Mouse (Mus musculus) forebrain, embryonic 10.5 days (tissue): ENCODE data around the gene Slc3a2. TPM values are rescaled to one million over a fixed set of nuclear protein-coding genes. Genes with fewer than 3 reads are reported as not detected.

Experiments used
- DNase-seq: peaks from one replicate; pipeline ENCODE4 v3.0.0-alpha.2; 2017; ENCODE audit warnings: low spot score; ENCODE audit errors: extremely low spot score
- H3K27ac ChIP-seq: fragments of 300-500 bp; sonication (generic); 2 replicates; pipeline ENCODE4 v1.5.1; 2016; ENCODE audit warnings: mild to moderate bottlenecking
- H3K27me3 ChIP-seq: fragments of 300-500 bp; sonication (generic); 2 replicates; pipeline ENCODE4 v1.6.1; 2016; ENCODE audit warnings: mild to moderate bottlenecking; ENCODE audit not compliant: poor library complexity, severe bottlenecking
- H3K36me3 ChIP-seq: fragments of 300-500 bp; sonication (generic); replicated peaks from 2 replicates; pipeline ENCODE4 v1.6.1; 2016; ENCODE audit warnings: mild to moderate bottlenecking, moderate library complexity
- H3K4me1 ChIP-seq: fragments of 300-500 bp; sonication (generic); 2 replicates; pipeline ENCODE4 v1.6.1; 2016
- H3K4me3 ChIP-seq: fragments of 300-500 bp; sonication (generic); 2 replicates; pipeline ENCODE4 v1.5.1; 2016; ENCODE audit warnings: mild to moderate bottlenecking, moderate library complexity
- H3K9me3 ChIP-seq: fragments of 300-500 bp; sonication (generic); 2 replicates; pipeline ENCODE4 v1.6.1; 2016; ENCODE audit warnings: mild to moderate bottlenecking, moderate library complexity
- WGBS: fragments of 180-500 bp; shearing (Covaris S2); methylation state at CpG from one replicate; pipeline ENCODE4 v1.1.7; 2016; 5-methylcytosine and 5-hydroxymethylcytosine counted together
- polyA plus RNA-seq: library from polyadenylated mRNA; unstranded; fragments of >200 nt; fragmentation: Nextera tagmentation; extraction: Ambion mirVana; gene quantifications from 2 replicates; pipeline ENCODE4 v1.2.1, GENCODE M21; 2016

The Slc3a2 gene
- 136 and 149 TPM in 2 replicates for polyA plus RNA-seq

- Histone ChIP-seq H3K9me3 (no peaks in the 10 kb centered on the region), H3K36me3 (peaks cover 34% of the 10 kb centered on the region), H3K27me3 (no peaks in the 10 kb centered on the region), H3K4me1 (peaks cover 36% of the 10 kb centered on the region), H3K27ac (peak within 1 kb of the TSS; percentile 97), H3K4me3 (peak within 1 kb of the TSS; percentile 66)
- peak; percentile 97 for DNase-seq
- WGBS, result under 1% methylated on average over 50 of the region's 50 CpGs
Measured at GRCm38 (mm10) chr19:8722907-8723573, at the start of gene Slc3a2. TSS of gene Slc3a2 (minus strand) at chr19:8723369.

- peak; percentile 83 for DNase-seq
- Histone ChIP-seq H3K4me3 (peak within 1 kb of the TSS; percentile 89), H3K4me1 (peaks cover 50% of the 10 kb centered on the region), H3K27ac (peak within 1 kb of the TSS; percentile 98), H3K36me3 (peaks cover 79% of the 10 kb centered on the region), H3K9me3 (peaks cover 2% of the 10 kb centered on the region), H3K27me3 (no peaks in the 10 kb centered on the region)
- WGBS, result 23% methylated on average over 29 of the region's 29 CpGs
Measured at GRCm38 (mm10) chr19:8770567-8771270, 47.5 kb upstream of the Slc3a2 start, which contains the start of gene Tmem223. TSS of gene Tmem223 (plus strand) at chr19:8770996.

- Histone ChIP-seq H3K27ac (no peak overlapping the region), H3K4me1 (peaks cover 4% of the 10 kb centered on the region), H3K27me3 (no peaks in the 10 kb centered on the region), H3K9me3 (peaks cover 16% of the 10 kb centered on the region), H3K4me3 (no peak overlapping the region; the same call in 1 of the 2 replicates), H3K36me3 (peaks cover 100% of the 10 kb centered on the region)
- 93% methylated on average over 9 of the region's 9 CpGs for WGBS
- no peak for DNase-seq
Measured at GRCm38 (mm10) chr19:8765562-8765961, 42.4 kb upstream of the Slc3a2 start.

- no peak for DNase-seq
- Histone ChIP-seq H3K4me1 (peaks cover 7% of the 10 kb centered on the region), H3K9me3 (peaks cover 16% of the 10 kb centered on the region), H3K27ac (no peak overlapping the region), H3K4me3 (no peak overlapping the region), H3K36me3 (peaks cover 85% of the 10 kb centered on the region), H3K27me3 (no peaks in the 10 kb centered on the region)
- WGBS, result 96% methylated on average over 4 of the region's 4 CpGs
Measured at GRCm38 (mm10) chr19:8763276-8763675, 40.1 kb upstream of the Slc3a2 start.

GRCm38 (mm10) chr19:8760757-8761156 lies 37.6 kb upstream of the Slc3a2 start:
- DNase-seq, result no peak
- Histone ChIP-seq H3K36me3 (peaks cover 62% of the 10 kb centered on the region), H3K9me3 (peaks cover 14% of the 10 kb centered on the region), H3K27ac (no peak overlapping the region), H3K4me3 (no peak overlapping the region), H3K4me1 (peaks cover 24% of the 10 kb centered on the region), H3K27me3 (no peaks in the 10 kb centered on the region)
- WGBS, result 87% methylated on average over 2 of the region's 2 CpGs

- Histone ChIP-seq H3K36me3 (peaks cover 62% of the 10 kb centered on the region), H3K27ac (no peak overlapping the region), H3K27me3 (no peaks in the 10 kb centered on the region), H3K9me3 (no peaks in the 10 kb centered on the region), H3K4me3 (peak overlapping the region; percentile 99; the same call in 1 of the 2 replicates), H3K4me1 (peaks cover 31% of the 10 kb centered on the region)
- WGBS, result 90% methylated on average over 2 of the region's 2 CpGs
- no peak for DNase-seq
Measured at GRCm38 (mm10) chr19:8758899-8759298, 35.7 kb upstream of the Slc3a2 start.

- peak overlapping the region; percentile 99 for H3K4me3 ChIP-seq
- peak overlapping the region; percentile 95 for H3K27ac ChIP-seq
- H3K36me3 ChIP-seq, result peaks cover 62% of the 10 kb centered on the region
- H3K27me3 ChIP-seq, result no peaks in the 10 kb centered on the region
- no peak for DNase-seq
- 10% methylated on average over 14 of the region's 14 CpGs for WGBS
- no peaks in the 10 kb centered on the region for H3K9me3 ChIP-seq
- H3K4me1 ChIP-seq, result peaks cover 31% of the 10 kb centered on the region
Measured at GRCm38 (mm10) chr19:8757471-8757998, 34.4 kb upstream of the Slc3a2 start.

- Histone ChIP-seq H3K27me3 (no peaks in the 10 kb centered on the region), H3K4me1 (peaks cover 31% of the 10 kb centered on the region), H3K4me3 (peak within 1 kb of the TSS; percentile 99), H3K9me3 (no peaks in the 10 kb centered on the region), H3K27ac (peak within 1 kb of the TSS; percentile 95), H3K36me3 (peaks cover 62% of the 10 kb centered on the region)
- WGBS, result 1% methylated on average over 75 of the region's 75 CpGs
- peak; percentile 90 for DNase-seq
Measured at GRCm38 (mm10) chr19:8756635-8757387, 33.6 kb upstream of the Slc3a2 start, which contains the start of gene Nxf1. TSS of gene Nxf1 (plus strand) at chr19:8757073.

GRCm38 (mm10) chr19:8755652-8756051 lies 32.5 kb upstream of the Slc3a2 start:
- Histone ChIP-seq H3K4me3 (peak overlapping the region; percentile 99), H3K9me3 (no peaks in the 10 kb centered on the region), H3K27me3 (no peaks in the 10 kb centered on the region), H3K36me3 (peaks cover 61% of the 10 kb centered on the region), H3K27ac (no peak overlapping the region), H3K4me1 (peaks cover 31% of the 10 kb centered on the region)
- 93% methylated on average over 3 of the region's 3 CpGs for WGBS
- no peak for DNase-seq

- H3K4me3 ChIP-seq, result no peak overlapping the region
- H3K4me1 ChIP-seq, result peaks cover 9% of the 10 kb centered on the region
- H3K27ac ChIP-seq, result no peak overlapping the region
- 75% methylated on average over 2 of the region's 2 CpGs for WGBS
- peaks cover 96% of the 10 kb centered on the region for H3K36me3 ChIP-seq
- H3K9me3 ChIP-seq, result no peaks in the 10 kb centered on the region
- H3K27me3 ChIP-seq, result no peaks in the 10 kb centered on the region
- no peak for DNase-seq
Measured at GRCm38 (mm10) chr19:8747368-8747767, 24.2 kb upstream of the Slc3a2 start.

- no peak for DNase-seq
- H3K27me3 ChIP-seq, result no peaks in the 10 kb centered on the region
- peaks cover 22% of the 10 kb centered on the region for H3K4me1 ChIP-seq
- H3K4me3 ChIP-seq, result no peak overlapping the region
- H3K27ac ChIP-seq, result no peak overlapping the region
- H3K36me3 ChIP-seq, result peaks cover 86% of the 10 kb centered on the region
- WGBS, result 91% methylated on average over 1 of the region's 1 CpGs
- no peaks in the 10 kb centered on the region for H3K9me3 ChIP-seq
Measured at GRCm38 (mm10) chr19:8745382-8745781, 22.2 kb upstream of the Slc3a2 start.

- H3K27me3 ChIP-seq, result no peaks in the 10 kb centered on the region
- peaks cover 31% of the 10 kb centered on the region for H3K4me1 ChIP-seq
- no peaks in the 10 kb centered on the region for H3K9me3 ChIP-seq
- WGBS, result 23% methylated on average over 14 of the region's 14 CpGs
- no peak for DNase-seq
- H3K4me3 ChIP-seq, result peak overlapping the region; percentile 82
- peaks cover 86% of the 10 kb centered on the region for H3K36me3 ChIP-seq
- H3K27ac ChIP-seq, result peak overlapping the region; percentile 89
Measured at GRCm38 (mm10) chr19:8742176-8742575, 19.0 kb upstream of the Slc3a2 start.
